8 mouse cellular contexts compared by ENCODE assay signal in genomic region chr11:73198603-73199229, GRCm38 (mm10). TPM values are rescaled to one million over a fixed set of nuclear protein-coding genes. Genes with fewer than 3 reads are reported as not detected.
DNase-seq lines count a peak whose midpoint lies in the region; ATAC-seq and TF ChIP-seq lines count a peak whose summit lies in the region.

TSS of gene Ctns (minus strand) at chr11:73199042.

- H3K4me2 ChIP-seq in limb, embryonic 12.5 days = peak within 1 kb of the TSS; percentile 84
- peak within 1 kb of the TSS; percentile 90 for H3K4me2 ChIP-seq in midbrain, embryonic 12.5 days (replicated peaks)

- H3K4me1 ChIP-seq in limb, embryonic 12.5 days (replicated peaks) = peaks cover 15% of the 10 kb centered on the region
- peaks cover 13% of the 10 kb centered on the region for H3K4me1 ChIP-seq in midbrain, embryonic 12.5 days
- H3K4me1 ChIP-seq in testis, adult 2 months (ENCODE audit: control insufficient read depth, insufficient read depth, low read length) = peaks cover 11% of the 10 kb centered on the region

- DNase-seq in 3T3-L1 (ENCODE audit: low read depth, low spot score) (peak; percentile 91), WW6 (ENCODE audit: low read depth, low spot score) (peak; percentile 77)
- peak; percentile 88 for DNase-seq in embryo, embryonic 10.5 days (ENCODE audit: low spot score)
- DNase-seq in gonadal fat pad, adult 2 months (ENCODE audit: low read depth) = no peak
- peak; percentile 94 for DNase-seq in kidney, adult 9 months

- no peak within 1 kb of the TSS for H3K27ac ChIP-seq in limb, embryonic 12.5 days
- H3K27ac ChIP-seq in midbrain, embryonic 12.5 days (replicated peaks) = no peak within 1 kb of the TSS
- H3K27ac ChIP-seq in testis, adult 2 months (ENCODE audit: control insufficient read depth, insufficient read depth, low read depth, low read length) = peak within 1 kb of the TSS; percentile 56

- TF ChIP-seq POLR2A in testis, adult 2 months (IDR thresholded peaks at IDR 0.05; ENCODE audit: control insufficient read depth, low read depth, low read length) = no peak

- H3K9me3 ChIP-seq in limb, embryonic 12.5 days = no peaks in the 10 kb centered on the region
- no peaks in the 10 kb centered on the region for H3K9me3 ChIP-seq in midbrain, embryonic 12.5 days

- WGBS in limb, embryonic 12.5 days = 1% methylated on average over 22 of the region's 22 CpGs
- WGBS in midbrain, embryonic 12.5 days = 2% methylated on average over 22 of the region's 22 CpGs

- ATAC-seq in limb, embryonic 12.5 days (ENCODE audit: insufficient number of reproducible peaks, insufficient read depth, low FRiP score, low TSS enrichment, low read depth) = peak; percentile 96
- peak; percentile 95 for ATAC-seq in midbrain, embryonic 12.5 days (ENCODE audit: low FRiP score, low read depth)

- H3K9ac ChIP-seq in limb, embryonic 12.5 days (replicated peaks) = peak within 1 kb of the TSS; percentile 73
- peak within 1 kb of the TSS; percentile 72 for H3K9ac ChIP-seq in midbrain, embryonic 12.5 days (replicated peaks)

- 0 out of 2 replicates have a peak, but pooled peaks cover 3% of the 10 kb centered on the region for H3K36me3 ChIP-seq in limb, embryonic 12.5 days
- H3K36me3 ChIP-seq in midbrain, embryonic 12.5 days = peaks cover 4% of the 10 kb centered on the region
- no peaks in the 10 kb centered on the region for H3K36me3 ChIP-seq in testis, adult 2 months (ENCODE audit: control insufficient read depth, insufficient read depth, low read length)

- peak within 1 kb of the TSS; percentile 67 for H3K4me3 ChIP-seq in limb, embryonic 12.5 days (replicated peaks)
- peak within 1 kb of the TSS; percentile 62 for H3K4me3 ChIP-seq in midbrain, embryonic 12.5 days
- H3K4me3 ChIP-seq in testis, adult 2 months (ENCODE audit: control insufficient read depth, low read depth, low read length) = peak within 1 kb of the TSS; percentile 86

- TF ChIP-seq CTCF in testis, adult 2 months (IDR thresholded peaks at IDR 0.05; ENCODE audit: control insufficient read depth, insufficient read depth, insufficient replicate concordance, low read depth, low read length) = no peak

- H3K27me3 ChIP-seq in limb, embryonic 12.5 days = peaks cover 7% of the 10 kb centered on the region; the same call in 1 of the 2 replicates
- H3K27me3 ChIP-seq in midbrain, embryonic 12.5 days = peaks cover 7% of the 10 kb centered on the region; the same call in 1 of the 2 replicates
- H3K27me3 ChIP-seq in testis, adult 2 months (ENCODE audit: control insufficient read depth, insufficient read depth, low read length) = no peaks in the 10 kb centered on the region

RNA-seq across cellular contexts. Expression of gene Ctns, which starts in this region (rescaled TPM):
- polyA plus RNA-seq in gonadal fat pad, adult 2 months (2012; rRNA removed) = 21.1 and 21.7 TPM in 2 replicates
- 23.4 and 24.9 TPM in 2 replicates for polyA plus RNA-seq in limb, embryonic 12.5 days (2016; fragmentation: Nextera tagmentation; extraction: Ambion mirVana)
- polyA plus RNA-seq in midbrain, embryonic 12.5 days (2016; fragmentation: Nextera tagmentation; extraction: Ambion mirVana) = 20.6 and 23.1 TPM in 2 replicates
- polyA plus RNA-seq in testis, adult 2 months (2012; rRNA removed) = 17.8 and 18.3 TPM in 2 replicates
